In genomic region chr2:26589284-26589683, GRCm38 (mm10) we compare ENCODE assay signal across 12 mouse cellular contexts. TPM values are rescaled to one million over a fixed set of nuclear protein-coding genes. Genes with fewer than 3 reads are reported as not detected.
DNase-seq lines count a peak whose midpoint lies in the region; ATAC-seq and TF ChIP-seq lines count a peak whose summit lies in the region.
"Had no signal": no experiment of that assay in that cellular context is flagged by ENCODE, and none has a peak within 500 bp of the region (broad histone marks: within the 10 kb centered on the region; RNA-seq: fewer than 3 reads in every experiment).

No protein-coding gene starts in this region.

- peak overlapping the region; percentile 15; the same call in 1 of the 2 replicates for H3K4me3 ChIP-seq in heart, embryonic 11.5 days (ENCODE audit: low read depth, low read length)
- H3K4me3 ChIP-seq in liver, adult 2 months (ENCODE audit: insufficient read depth, low read depth, low read length), result peak overlapping the region; percentile 22
- peak overlapping the region; percentile 73 for H3K4me3 ChIP-seq in heart, embryonic 16.5 days (ENCODE audit: low read length)
- H3K4me3 ChIP-seq: hindbrain, embryonic 15.5 days had no signal

- peaks cover 25% of the 10 kb centered on the region for H3K4me1 ChIP-seq in heart, embryonic 11.5 days (ENCODE audit: control insufficient read depth, insufficient read depth, low read length)
- H3K4me1 ChIP-seq in liver, adult 2 months (ENCODE audit: control insufficient read depth, insufficient read depth, low read length), result 0 out of 2 replicates have a peak, but pooled peaks cover 6% of the 10 kb centered on the region
- H3K4me1 ChIP-seq in heart, embryonic 16.5 days (ENCODE audit: control insufficient read depth, insufficient read depth, low read length), result peaks cover 19% of the 10 kb centered on the region

- H3K27me3 ChIP-seq in heart, embryonic 11.5 days (ENCODE audit: control insufficient read depth, insufficient read depth, low read length), result no peaks in the 10 kb centered on the region
- no peaks in the 10 kb centered on the region for H3K27me3 ChIP-seq in liver, adult 2 months (ENCODE audit: control insufficient read depth, insufficient read depth, low read length)
- H3K27me3 ChIP-seq in heart, embryonic 16.5 days (ENCODE audit: control insufficient read depth, insufficient read depth, low read length), result no peaks in the 10 kb centered on the region; the same call in 1 of the 2 replicates
- H3K27me3 ChIP-seq: hindbrain, embryonic 15.5 days had no signal

- no peaks in the 10 kb centered on the region for H3K79me2 ChIP-seq in liver, adult 2 months (ENCODE audit: control insufficient read depth, insufficient read depth, low read length)

- TF ChIP-seq POLR2A in liver, adult 2 months (IDR thresholded peaks at IDR 0.05; ENCODE audit: extremely low read depth, insufficient read depth, low read length), result no peak

- no peak for ATAC-seq in heart, embryonic 11.5 days (replicated peaks; ENCODE audit: insufficient number of reproducible peaks, low FRiP score, low TSS enrichment)
- no peak for ATAC-seq in heart, embryonic 16.5 days (replicated peaks; ENCODE audit: extremely low read depth, insufficient read depth, low FRiP score)
- ATAC-seq in megakaryocyte progenitor cell, adult 5-6 weeks (replicated peaks; ENCODE audit: poor library complexity), result no peak
- ATAC-seq: CD4-positive, CD25-positive, alpha-beta regulatory T cell, adult 4 months had no signal

- no peak overlapping the region for H3K9ac ChIP-seq in heart, embryonic 11.5 days (ENCODE audit: low read depth, low read length)
- H3K9ac ChIP-seq in liver, adult 2 months (ENCODE audit: low read depth, low read length), result peak overlapping the region; percentile 50
- peak overlapping the region; percentile 83 for H3K9ac ChIP-seq in heart, embryonic 16.5 days (ENCODE audit: low read length)
- H3K9ac ChIP-seq: hindbrain, embryonic 15.5 days had no signal

- H3K36me3 ChIP-seq in heart, embryonic 11.5 days (ENCODE audit: control insufficient read depth, insufficient read depth, low read length), result peaks cover 5% of the 10 kb centered on the region
- peaks cover 20% of the 10 kb centered on the region; the same call in 1 of the 2 replicates for H3K36me3 ChIP-seq in liver, adult 2 months (ENCODE audit: control insufficient read depth, insufficient read depth, low read length)
- H3K36me3 ChIP-seq in heart, embryonic 16.5 days (ENCODE audit: control insufficient read depth, insufficient read depth), result peaks cover 10% of the 10 kb centered on the region
- H3K36me3 ChIP-seq: hindbrain, embryonic 15.5 days had no signal

- no peaks in the 10 kb centered on the region for H3K9me3 ChIP-seq in heart, embryonic 11.5 days (replicated peaks; ENCODE audit: control insufficient read depth, low read length)
- no peaks in the 10 kb centered on the region for H3K9me3 ChIP-seq in heart, embryonic 16.5 days (replicated peaks; ENCODE audit: control insufficient read depth, low read length)
- H3K9me3 ChIP-seq: hindbrain, embryonic 15.5 days had no signal

- TF ChIP-seq CTCF in liver, adult 2 months (IDR thresholded peaks at IDR 0.05; ENCODE audit: low read depth, low read length), result no peak

- peak overlapping the region; percentile 91 for H3K27ac ChIP-seq in heart, embryonic 11.5 days (ENCODE audit: low read depth, low read length)
- H3K27ac ChIP-seq in liver, adult 2 months (replicated peaks; ENCODE audit: insufficient read depth, low read depth, low read length), result no peak overlapping the region
- H3K27ac ChIP-seq in heart, embryonic 16.5 days (ENCODE audit: low read length), result peak overlapping the region; percentile 81; the same call in 1 of the 2 replicates
- H3K27ac ChIP-seq: hindbrain, embryonic 15.5 days had no signal

- DNase-seq in heart, adult 18-20 months, result no peak
- no peak for DNase-seq in liver, adult 2 months (ENCODE audit: extremely low read depth, low read depth, low spot score)
- DNase-seq in liver, result no peak
- DNase-seq in lung, postnatal 14 days, result peak; percentile 3
- DNase-seq: cerebellum, postnatal 25 days had no signal

- peak overlapping the region; percentile 64 for H3K4me2 ChIP-seq in heart, embryonic 11.5 days
- H3K4me2 ChIP-seq in heart, embryonic 16.5 days (ENCODE audit: low read depth, low read length), result peak overlapping the region; percentile 81

- 83% methylated on average over 10 of the region's 10 CpGs for WGBS in heart, embryonic 11.5 days (ENCODE audit: insufficient replicate concordance)
- WGBS in liver, adult 2 months, result 57% methylated on average over 10 of the region's 10 CpGs
- 81% methylated on average over 10 of the region's 10 CpGs for WGBS in heart, embryonic 16.5 days

RNA-seq across cellular contexts. Expression of gene Gm20532, which starts 2.8 kb away (rescaled TPM):
- polyA plus RNA-seq in heart, embryonic 11.5 days (2014; fragmentation: Nextera tagmentation; extraction: Ambion mirVana), result not detected in 2 replicates
- not detected for total RNA-seq in heart, adult 18-20 months (2021)
- total RNA-seq in liver, adult 2 months (2014; rRNA removed), result not detected in 2 replicates
- not detected in 2 replicates for polyA plus RNA-seq in liver, adult 2 months (2012; rRNA removed)
- polyA plus RNA-seq in heart, embryonic 16.5 days (2015; fragmentation: Nextera tagmentation; extraction: Ambion mirVana), result not detected in 2 replicates
- not detected in 2 replicates for total RNA-seq in megakaryocyte progenitor cell, adult 5-6 weeks (2015)
- not detected in 2 replicates for total RNA-seq in megakaryocyte progenitor cell, adult 5-6 weeks (2017)
- total RNA-seq: layer of hippocampus, postnatal 14 days had no signal
- polyA plus RNA-seq: CD4-positive, CD25-positive, alpha-beta regulatory T cell, adult 4 months; hindbrain, embryonic 15.5 days; liver, embryonic 16.5 days had no signal

RNA-seq across cellular contexts. Expression of gene Egfl7, which starts 9.5 kb away (rescaled TPM):
- polyA plus RNA-seq in heart, embryonic 11.5 days (2014; fragmentation: Nextera tagmentation; extraction: Ambion mirVana), result 145 and 157 TPM in 2 replicates
- total RNA-seq in heart, adult 18-20 months (2021), result 10 to 100 TPM; 94.2 to 94.8 TPM
- 58.6 and 67.0 TPM in 2 replicates for total RNA-seq in liver, adult 2 months (2014; rRNA removed)
- polyA plus RNA-seq in liver, adult 2 months (2012; rRNA removed), result 60.7 and 90.0 TPM in 2 replicates
- polyA plus RNA-seq in heart, embryonic 16.5 days (2015; fragmentation: Nextera tagmentation; extraction: Ambion mirVana), result 188 and 216 TPM in 2 replicates
- total RNA-seq in megakaryocyte progenitor cell, adult 5-6 weeks (2015), result 29.9 and 58.3 TPM in 2 replicates
- total RNA-seq in megakaryocyte progenitor cell, adult 5-6 weeks (2017), result 24.6 and 24.9 TPM in 2 replicates
- polyA plus RNA-seq: CD4-positive, CD25-positive, alpha-beta regulatory T cell, adult 4 months had no signal

RNA-seq across cellular contexts. Expression of gene Agpat2, which starts 14.9 kb away (rescaled TPM):
- polyA plus RNA-seq in heart, embryonic 11.5 days (2014; fragmentation: Nextera tagmentation; extraction: Ambion mirVana), result 15.7 and 20.6 TPM in 2 replicates
- total RNA-seq in heart, adult 18-20 months (2021), result 10 to 100 TPM; 53.9 to 88.6 TPM
- total RNA-seq in liver, adult 2 months (2014; rRNA removed), result 116 and 153 TPM in 2 replicates
- polyA plus RNA-seq in liver, adult 2 months (2012; rRNA removed), result 421 and 511 TPM in 2 replicates
- polyA plus RNA-seq in heart, embryonic 16.5 days (2015; fragmentation: Nextera tagmentation; extraction: Ambion mirVana), result 25.9 and 28.5 TPM in 2 replicates
- 47.8 and 50.3 TPM in 2 replicates for total RNA-seq in megakaryocyte progenitor cell, adult 5-6 weeks (2015)
- total RNA-seq in megakaryocyte progenitor cell, adult 5-6 weeks (2017), result 43.5 and 52.3 TPM in 2 replicates

RNA-seq across cellular contexts. Expression of gene Fam69b, which starts 39.0 kb away (rescaled TPM):
- polyA plus RNA-seq in heart, embryonic 11.5 days (2014; fragmentation: Nextera tagmentation; extraction: Ambion mirVana), result 13.4 and 14.9 TPM in 2 replicates
- 10 to 100 TPM; 22.0 to 22.2 TPM for total RNA-seq in heart, adult 18-20 months (2021)
- 0.09 and 0.13 TPM in 2 replicates for total RNA-seq in liver, adult 2 months (2014; rRNA removed)
- polyA plus RNA-seq in liver, adult 2 months (2012; rRNA removed), result 0.41 and 0.60 TPM in 2 replicates
- polyA plus RNA-seq in heart, embryonic 16.5 days (2015; fragmentation: Nextera tagmentation; extraction: Ambion mirVana), result 12.5 and 15.8 TPM in 2 replicates
- 2.8 and 4.8 TPM in 2 replicates for total RNA-seq in megakaryocyte progenitor cell, adult 5-6 weeks (2015)
- 9.2 and 9.4 TPM in 2 replicates for total RNA-seq in megakaryocyte progenitor cell, adult 5-6 weeks (2017)

Comparison
In these comparisons a context has a peak if more than half of its experiments do, and no peak if none do; other contexts are left out.
1. H3K4me3 ChIP-seq: peak in every context shown above with its lines; median percentile 73 in heart, embryonic 16.5 days; 22 in liver, adult 2 months; 15 in heart, embryonic 11.5 days.